Mouse (Mus musculus): ENCODE measurements around the gene Rbm44.

The Rbm44 gene

DNA sequence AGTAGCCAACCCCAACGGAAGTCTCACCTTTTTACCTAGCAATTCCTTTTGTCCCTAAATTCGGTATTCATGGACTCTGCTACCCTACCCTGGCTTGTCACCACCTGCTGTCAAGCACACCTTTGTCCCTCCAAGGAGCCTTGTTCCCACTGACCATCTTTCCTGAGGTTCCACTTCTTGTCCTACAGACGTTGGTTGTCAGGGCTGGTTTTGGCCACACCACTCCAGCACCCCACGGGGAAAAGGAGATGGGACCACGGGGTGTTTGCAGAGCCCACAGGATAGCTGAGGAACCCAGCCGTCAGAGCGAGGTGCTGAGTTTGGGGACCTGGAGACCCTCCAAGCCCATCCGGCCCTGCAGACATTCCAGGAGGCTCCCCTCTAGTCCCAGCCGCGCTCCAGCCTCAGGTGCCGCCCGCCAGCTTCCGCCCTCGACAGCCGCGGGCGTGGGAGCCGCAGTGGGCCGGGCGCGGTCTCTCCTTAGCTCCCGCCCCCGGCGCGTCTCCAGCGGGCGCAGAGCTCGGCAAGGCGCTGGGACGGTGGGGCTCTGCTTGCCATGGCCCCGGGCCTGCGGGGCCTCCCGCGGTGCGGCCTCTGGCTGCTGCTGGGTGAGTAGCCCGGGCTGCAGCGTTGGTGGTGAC is 34.8 kb downstream of the Rbm44 start, which contains the start of gene Ramp1:
Gene Ramp1 (plus strand): TSS at position 290 of the 641 bp plus-strand sequence.
- DNase-seq (ENCODE audit: low read depth), result peak; percentile 13

DNA sequence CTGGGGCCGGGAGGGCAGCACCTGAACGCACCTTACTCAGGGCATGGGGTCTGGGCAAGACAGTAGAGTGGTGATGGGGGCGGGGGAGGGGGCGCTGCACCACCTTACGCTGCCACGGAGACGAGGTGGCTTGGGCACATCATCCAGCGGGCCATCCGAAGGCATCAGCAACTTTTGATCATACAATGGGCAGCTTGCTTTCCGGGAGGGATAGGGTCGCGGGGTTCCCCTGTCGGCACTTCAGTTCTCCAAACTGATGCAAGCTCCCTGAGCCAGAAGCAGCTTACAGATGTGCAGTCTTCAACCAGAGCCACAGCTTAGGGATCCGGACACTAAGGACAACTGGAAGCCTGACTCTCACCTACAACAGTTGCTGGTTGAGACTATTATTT is 35.3 kb downstream of the Rbm44 start:
- no peak for DNase-seq (ENCODE audit: low read depth)

DNA sequence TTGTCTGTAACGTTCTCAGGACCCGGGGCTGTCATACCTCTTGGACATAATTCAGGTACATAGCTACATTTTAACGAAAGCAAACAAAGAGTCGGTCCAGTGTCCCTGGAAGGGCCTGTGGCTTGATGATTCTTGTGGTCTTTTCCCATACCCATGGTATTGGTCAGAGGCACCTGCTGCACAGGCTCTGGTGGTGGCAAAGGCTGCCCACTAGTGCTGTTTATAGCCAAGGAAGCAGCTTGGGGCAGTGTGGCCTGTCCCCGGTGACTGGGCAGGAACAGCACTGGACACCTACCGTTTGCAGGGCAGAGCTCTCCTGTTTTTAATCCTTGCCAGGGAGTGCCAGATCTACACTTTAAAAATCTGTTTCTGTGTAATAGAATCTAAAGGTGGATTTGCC is 35.8 kb downstream of the Rbm44 start:
- no peak for DNase-seq (ENCODE audit: low read depth)

- DNase-seq (ENCODE audit: low read depth), result no peak
Measured at GRCm38 (mm10) chr1:91181261-91181660, 36.4 kb downstream of the Rbm44 start.

DNA sequence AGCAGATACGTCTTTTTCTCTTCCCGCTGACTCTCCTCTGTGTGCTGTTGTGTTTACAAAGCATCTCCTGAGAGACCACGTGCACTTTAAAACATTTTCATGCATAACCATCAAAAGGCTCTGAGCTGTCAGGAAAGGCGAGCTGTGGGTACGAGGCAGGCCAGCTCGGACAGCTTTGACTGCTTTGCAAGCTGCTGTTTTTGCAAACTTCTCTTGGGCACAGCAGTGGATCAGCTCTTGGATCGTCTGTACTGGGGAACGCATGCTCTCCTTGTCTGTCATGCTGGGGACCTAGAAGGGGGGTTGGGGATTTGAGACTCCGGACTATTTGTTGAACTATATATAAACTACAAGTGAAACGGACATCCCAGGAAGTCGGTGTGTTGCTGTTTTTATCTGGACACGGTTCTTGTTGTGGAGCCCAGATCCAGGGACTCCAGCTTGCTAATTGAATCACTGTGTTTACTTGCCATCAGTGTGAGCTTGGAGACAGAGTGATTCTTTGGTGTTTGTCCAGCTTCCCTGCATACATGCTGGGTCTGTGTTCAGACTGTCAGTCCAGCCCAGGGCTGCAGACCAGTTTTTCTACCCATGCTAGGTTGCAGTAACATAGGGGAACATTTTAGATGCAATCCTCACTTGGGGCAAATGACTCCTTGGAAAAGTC is 37.0 kb downstream of the Rbm44 start:
- DNase-seq (ENCODE audit: low read depth), result no peak

- no peak for DNase-seq (ENCODE audit: low read depth)
Measured at GRCm38 (mm10) chr1:91183305-91183704, 38.4 kb downstream of the Rbm44 start.

DNA sequence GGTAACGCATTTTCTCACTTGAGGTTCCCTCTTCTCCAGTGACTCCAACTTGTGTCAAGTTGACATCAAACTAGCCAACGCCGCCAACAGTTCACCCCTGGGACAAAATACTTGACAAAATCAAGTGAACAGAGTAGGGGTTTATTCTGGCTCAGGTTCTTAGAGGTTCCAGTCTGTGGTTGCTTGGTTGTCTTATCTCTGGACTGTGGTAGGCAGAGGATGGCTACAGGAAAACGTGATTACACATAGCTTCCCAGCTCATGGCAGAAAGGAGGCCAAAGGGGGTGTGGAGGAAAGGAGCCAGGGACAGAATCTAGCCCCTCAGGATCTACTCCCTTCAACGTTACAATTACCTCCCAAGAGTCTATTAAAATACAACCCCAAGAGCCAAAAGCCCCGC is 41.8 kb downstream of the Rbm44 start:
- DNase-seq (ENCODE audit: low read depth), result no peak

- DNase-seq (ENCODE audit: low read depth), result no peak
Measured at GRCm38 (mm10) chr1:91187315-91187714, 42.4 kb downstream of the Rbm44 start.

- no peak for DNase-seq (ENCODE audit: low read depth)
Measured at GRCm38 (mm10) chr1:91187786-91188640, 43.1 kb downstream of the Rbm44 start.

DNA sequence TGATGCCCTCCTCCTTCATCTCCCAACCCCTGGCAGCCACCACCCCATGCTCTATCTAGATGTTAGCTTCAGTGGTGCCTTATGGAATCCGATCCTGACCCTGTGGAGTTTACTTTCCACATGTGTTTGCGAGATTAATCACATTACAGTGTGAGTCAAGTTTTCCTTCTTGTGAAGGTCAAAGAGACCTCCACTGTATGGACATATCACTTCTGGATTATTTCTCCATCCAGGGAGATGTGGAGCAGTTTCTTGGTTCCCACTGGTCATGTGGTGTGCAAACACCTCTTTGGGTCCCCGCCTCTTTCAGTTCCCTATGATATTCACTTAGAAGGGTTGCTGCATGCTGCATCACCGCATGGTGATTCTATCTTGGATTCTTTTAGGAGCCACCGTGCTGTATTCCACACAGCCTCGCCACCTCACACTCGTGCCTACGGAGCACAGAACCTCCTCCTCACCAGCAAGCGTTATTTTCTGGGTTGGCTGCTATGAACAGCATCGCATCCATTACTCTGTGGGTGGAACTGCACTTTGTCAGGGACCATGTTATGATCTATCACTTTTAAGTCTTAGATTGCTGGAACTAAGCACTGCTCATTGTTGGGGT is 44.1 kb downstream of the Rbm44 start:
- DNase-seq (ENCODE audit: low read depth), result no peak

- DNase-seq (ENCODE audit: low read depth), result no peak
Measured at GRCm38 (mm10) chr1:91192184-91192583, 47.3 kb downstream of the Rbm44 start.

DNA sequence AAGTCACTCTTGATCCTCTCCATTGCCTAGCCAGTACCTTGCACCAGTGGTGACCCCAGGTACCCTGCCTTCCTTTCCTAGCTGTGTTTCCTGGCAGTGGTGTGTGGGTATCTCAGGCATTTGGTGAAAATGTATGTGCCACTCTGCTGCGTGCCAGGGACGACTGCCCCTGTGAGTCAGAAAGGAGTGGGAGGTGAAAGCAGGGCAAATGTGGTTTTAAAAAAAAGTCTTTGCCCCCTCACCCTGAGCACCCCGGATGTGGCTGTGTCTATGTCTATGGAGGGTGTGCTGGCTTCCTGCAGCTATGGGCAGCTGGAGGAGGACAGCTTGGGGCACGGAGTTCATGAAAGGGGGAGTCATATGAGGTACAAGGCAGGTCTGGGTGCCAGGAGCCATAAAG is 48.4 kb downstream of the Rbm44 start:
- no peak for DNase-seq (ENCODE audit: low read depth)

- DNase-seq (ENCODE audit: low read depth), result no peak
Measured at GRCm38 (mm10) chr1:91193680-91194079, 48.8 kb downstream of the Rbm44 start.

DNA sequence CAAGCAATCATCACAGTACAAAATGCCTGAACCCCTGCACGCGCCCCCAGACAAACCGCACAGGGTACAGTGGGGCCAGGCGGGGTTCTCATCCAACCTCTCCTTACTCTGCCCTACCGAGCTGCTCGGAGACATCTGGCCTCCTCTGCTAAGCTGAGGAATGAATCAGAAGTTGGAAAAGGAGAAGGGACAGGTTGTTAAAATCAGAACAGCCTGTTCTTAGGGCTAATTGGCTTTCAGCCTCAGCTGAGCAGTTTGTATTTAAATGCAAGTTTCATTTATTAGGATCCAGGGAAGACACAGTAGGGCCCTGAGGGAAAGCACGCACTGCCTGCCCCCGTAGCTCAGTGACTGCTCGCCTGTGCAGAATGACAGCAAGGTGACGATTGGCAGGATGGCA is 54.9 kb downstream of the Rbm44 start:
- no peak for DNase-seq (ENCODE audit: low read depth)

DNA sequence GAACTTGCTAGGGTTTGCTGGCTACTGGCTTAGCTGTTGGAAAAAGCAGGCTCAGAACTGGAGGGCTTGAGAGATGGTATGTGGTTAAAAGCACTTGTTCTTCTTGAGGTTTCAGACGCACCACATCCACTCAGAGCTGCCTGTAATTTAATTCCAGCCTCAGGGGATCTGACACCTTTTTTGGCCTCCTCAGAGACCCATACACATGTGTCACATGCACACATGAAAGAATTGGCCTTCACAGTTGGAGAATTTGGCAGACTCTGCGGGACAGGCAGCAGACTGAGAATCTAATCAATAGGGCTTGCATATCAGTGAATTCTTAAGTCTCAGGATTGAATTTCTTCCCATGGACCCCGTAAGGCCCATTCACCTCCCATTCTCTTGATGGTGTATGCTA is 56.2 kb downstream of the Rbm44 start:
- no peak for DNase-seq (ENCODE audit: low read depth)

DNA sequence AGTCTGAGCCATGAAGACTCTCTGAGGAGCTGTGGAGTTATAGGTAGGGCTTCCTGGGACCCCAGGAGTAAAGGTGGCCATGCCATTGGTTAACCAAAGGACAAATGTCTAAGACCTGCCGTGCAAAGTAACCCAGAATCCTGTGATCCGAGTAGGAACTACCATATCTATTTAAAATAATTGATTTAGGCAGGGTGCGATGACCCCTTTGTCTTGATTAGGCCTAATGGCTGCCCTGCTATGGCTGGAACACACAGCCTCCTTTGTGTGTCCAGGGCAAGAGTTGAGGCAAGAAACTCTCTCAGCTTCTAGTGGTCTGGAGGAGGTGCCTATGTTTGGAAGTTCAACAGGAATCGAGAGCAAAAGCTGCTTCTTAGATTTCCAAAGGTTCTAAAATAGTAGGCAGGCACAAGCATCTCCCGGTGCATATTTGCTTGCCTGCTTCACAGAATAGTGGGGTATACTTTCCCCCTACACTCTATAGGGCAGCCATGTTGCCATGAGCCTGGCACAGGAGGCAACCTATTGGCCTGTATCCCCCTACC is 59.4 kb downstream of the Rbm44 start:
- DNase-seq (ENCODE audit: low read depth), result no peak

GRCm38 (mm10) chr1:91205651-91206050 is 60.8 kb downstream of the Rbm44 start:
- DNase-seq (ENCODE audit: low read depth), result no peak

GRCm38 (mm10) chr1:91206336-91206735 is 61.4 kb downstream of the Rbm44 start:
- no peak for DNase-seq (ENCODE audit: low read depth)

- no peak for DNase-seq (ENCODE audit: low read depth)
Measured at GRCm38 (mm10) chr1:91206873-91207272, 62.0 kb downstream of the Rbm44 start.

GRCm38 (mm10) chr1:91207334-91208074 is 62.6 kb downstream of the Rbm44 start:
- no peak for DNase-seq (ENCODE audit: low read depth)

- no peak for DNase-seq (ENCODE audit: low read depth)
Measured at GRCm38 (mm10) chr1:91209343-91209742, 64.5 kb downstream of the Rbm44 start.

DNA sequence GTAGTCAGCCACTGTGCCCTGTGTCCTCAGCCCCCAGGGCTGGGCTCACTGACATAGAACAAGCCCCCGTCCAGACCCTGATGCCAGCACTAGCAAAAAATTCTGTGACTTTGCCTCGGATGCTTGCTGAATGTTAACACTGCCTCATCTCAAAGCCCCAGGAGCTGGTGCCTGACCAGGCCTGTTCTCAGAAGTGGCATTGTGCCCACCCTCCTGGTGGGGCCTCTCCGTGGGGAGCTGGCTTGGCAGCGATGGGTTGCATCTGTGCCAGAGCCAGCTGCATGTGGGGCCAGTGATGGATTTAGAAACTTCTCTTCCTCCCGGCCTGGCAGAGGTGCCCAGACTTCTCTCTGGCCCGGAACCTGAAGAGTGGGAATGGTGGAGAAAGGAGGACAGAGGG is 64.9 kb downstream of the Rbm44 start:
- peak; percentile 67 for DNase-seq (ENCODE audit: low read depth)

All from fibroblast of lung, adult 2 months (primary cell).